Mouse (Mus musculus) lung, adult 2 months (tissue): Measurements from ENCODE around the gene Ubxn10. TPM values are rescaled to one million over a fixed set of nuclear protein-coding genes. Genes with fewer than 3 reads are reported as not detected.

ENCODE experiments used
- DNase-seq: peaks from one replicate; pipeline ENCODE4 v3.0.0; 2022
- H3K4me1 ChIP-seq: fragments of 200-500 bp; 2 replicates; pipeline ENCODE4 v1.6.1; 2011; ENCODE audit warnings: low read length; ENCODE audit not compliant: control insufficient read depth, insufficient read depth
- H3K4me3 ChIP-seq: fragments of 200-500 bp; replicated peaks from 2 replicates; pipeline ENCODE3; 2011; ENCODE audit warnings: low read depth, mild to moderate bottlenecking, control low read depth, low read length; ENCODE audit errors: extremely low read depth
- CTCF ChIP-seq: fragments of 200-500 bp; IDR thresholded peaks from 2 replicates; pipeline ENCODE4 v1.5.1; 2011; ENCODE audit warnings: mild to moderate bottlenecking, low read length, control low read depth; ENCODE audit not compliant: insufficient read depth
- POLR2A ChIP-seq: fragments of 200-500 bp; IDR thresholded peaks from 2 replicates; pipeline ENCODE4 v1.6.1; 2011; ENCODE audit warnings: low read depth, mild to moderate bottlenecking, control low read depth, low read length, borderline replicate concordance; ENCODE audit errors: extremely low read depth
- WGBS: fragments of 180-500 bp; shearing (Covaris S2); methylation state at CpG from one replicate; pipeline ENCODE4 v1.1.7; 2018; 5-methylcytosine and 5-hydroxymethylcytosine counted together
- polyA plus RNA-seq: library from polyadenylated mRNA; depleted of rRNA; stranded (reverse); fragments of >200 nt; gene quantifications from 2 replicates; pipeline ENCODE4 v1.2.3, GENCODE M21; 2012

Ubxn10 gene
- polyA plus RNA-seq, 1 experiment, result 28.6 TPM

DNA sequence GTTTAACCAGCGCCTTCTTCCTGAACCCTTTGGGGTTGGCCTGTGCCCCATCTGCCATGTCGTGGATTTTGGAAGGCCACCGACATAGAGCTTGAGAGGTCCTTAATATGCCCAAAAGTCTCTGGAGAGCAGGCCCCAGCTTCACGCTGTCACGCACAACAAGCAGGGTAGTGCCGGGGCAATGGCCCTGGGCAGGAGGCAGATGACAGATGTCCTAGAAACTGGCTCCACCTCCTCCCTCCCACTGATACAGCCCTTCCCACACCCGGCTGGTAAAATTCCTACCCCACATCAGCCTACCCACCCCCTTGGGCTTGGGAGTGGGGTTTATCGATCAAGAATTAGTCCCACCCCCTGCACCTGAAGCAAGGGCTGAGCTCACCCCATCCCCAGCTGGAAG, 20.4 kb upstream of the Ubxn10 start, which contains the start of gene Pla2g2f:
Gene Pla2g2f (minus strand): TSS at position 211 of the 400 bp plus-strand sequence.
- WGBS, result 84% methylated on average over 8 of the region's 8 CpGs
- Histone ChIP-seq H3K4me3 (no peak within 1 kb of the TSS), H3K4me1 (no peaks in the 10 kb centered on the region)
- TF ChIP-seq CTCF, result no peak
- TF ChIP-seq POLR2A, result no peak
- no peak for DNase-seq

DNA sequence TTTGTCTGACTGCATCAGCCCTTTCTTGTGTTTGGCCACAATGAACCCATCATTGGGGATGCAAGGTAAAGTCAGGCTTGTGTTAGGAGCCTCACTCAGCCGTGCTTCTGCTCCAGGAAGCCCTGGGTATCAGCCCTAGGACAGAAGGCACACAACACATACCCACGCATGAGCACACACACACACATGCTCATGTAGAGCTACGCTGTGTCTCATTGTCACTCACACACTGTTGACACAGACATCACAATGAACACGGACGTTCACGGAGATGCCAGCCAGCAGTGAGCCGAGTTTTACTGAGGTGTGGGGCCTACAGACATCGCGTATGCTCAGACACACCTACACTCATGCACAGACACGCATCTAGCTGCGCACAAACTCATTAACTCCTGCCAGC, 19.0 kb upstream of the Ubxn10 start:
- no peaks in the 10 kb centered on the region for H3K4me1 ChIP-seq
- TF ChIP-seq CTCF, result no peak
- no peak for TF ChIP-seq POLR2A
- no peak for DNase-seq
- WGBS, result 82% methylated on average over 11 of the region's 11 CpGs
- H3K4me3 ChIP-seq, result no peak overlapping the region

DNA sequence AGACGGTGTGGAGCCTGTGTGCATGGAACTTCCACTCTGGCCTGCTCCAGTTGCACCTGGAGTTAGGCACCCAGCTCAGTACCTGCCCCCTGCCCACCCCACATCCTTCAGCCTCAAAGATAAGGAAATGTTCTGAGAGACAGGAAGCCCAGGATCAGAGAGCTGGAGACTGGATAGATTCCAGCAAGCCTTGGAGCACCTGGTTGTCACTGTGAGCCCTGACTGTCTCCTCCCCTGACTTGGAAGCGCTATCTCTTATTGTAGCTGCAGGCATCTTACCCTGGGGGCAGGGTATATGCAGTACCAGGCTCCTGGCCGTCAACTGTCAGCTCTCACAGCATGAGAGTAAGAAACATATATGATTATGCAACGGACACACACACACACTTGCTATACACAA, 18.5 kb upstream of the Ubxn10 start:
- no peak for DNase-seq
- 63% methylated on average over 4 of the region's 4 CpGs for WGBS
- Histone ChIP-seq H3K4me1 (no peaks in the 10 kb centered on the region), H3K4me3 (no peak overlapping the region)
- TF ChIP-seq POLR2A, result no peak
- no peak for TF ChIP-seq CTCF

GRCm38 (mm10) chr4:138754432-138754831, 17.5 kb upstream of the Ubxn10 start:
- 64% methylated on average over 9 of the region's 9 CpGs for WGBS

GRCm38 (mm10) chr4:138753608-138754007, 16.6 kb upstream of the Ubxn10 start:
- TF ChIP-seq CTCF (no peak), POLR2A (no peak)
- H3K4me1 ChIP-seq, result no peaks in the 10 kb centered on the region
- WGBS, result 89% methylated on average over 3 of the region's 3 CpGs
- H3K4me3 ChIP-seq, result no peak overlapping the region
- DNase-seq, result no peak

More at GRCm38 (mm10) chr4:138754432-138754831, 17.5 kb upstream of the Ubxn10 start:
- TF ChIP-seq POLR2A (no peak), CTCF (no peak)
- no peak for DNase-seq
- Histone ChIP-seq H3K4me3 (no peak overlapping the region), H3K4me1 (no peaks in the 10 kb centered on the region)

- Histone ChIP-seq H3K4me3 (no peak overlapping the region), H3K4me1 (no peaks in the 10 kb centered on the region)
- 95% methylated on average over 6 of the region's 6 CpGs for WGBS
- TF ChIP-seq POLR2A (no peak), CTCF (no peak)
- no peak for DNase-seq
Observed at GRCm38 (mm10) chr4:138752603-138753002, 15.6 kb upstream of the Ubxn10 start.

DNA sequence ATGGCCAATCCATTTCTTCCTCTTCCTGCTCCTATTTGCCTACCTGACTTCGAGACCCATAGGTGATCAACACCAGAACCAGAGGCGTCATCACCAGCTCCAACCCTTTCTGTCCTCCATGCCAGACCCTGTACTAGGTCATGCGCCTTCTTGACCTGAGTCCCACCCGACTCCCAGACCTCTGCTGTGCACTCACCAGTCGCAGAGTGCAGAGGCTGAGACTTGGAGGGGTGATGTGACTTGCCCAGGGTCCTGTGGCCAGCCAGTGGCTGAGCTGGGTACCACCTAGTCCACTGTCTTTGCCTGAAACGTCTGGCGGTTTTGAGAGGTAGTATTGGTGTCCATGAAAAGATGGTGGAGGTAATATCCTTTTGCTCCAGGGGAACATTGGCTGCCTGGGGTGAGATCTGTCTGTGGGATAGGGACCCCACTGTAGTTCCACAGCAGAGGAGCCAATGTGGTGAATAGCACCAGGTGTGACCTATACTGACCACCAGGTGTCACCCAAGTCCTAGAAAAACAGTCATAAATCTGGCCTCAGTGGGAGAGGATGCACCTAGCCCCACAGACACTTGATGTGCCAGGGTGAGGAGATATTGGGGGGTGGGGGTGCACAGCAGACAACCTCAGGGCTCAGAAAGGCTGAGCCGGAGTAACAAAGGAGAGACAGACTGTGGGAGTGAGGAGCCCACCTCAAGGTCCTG, 11.6 kb upstream of the Ubxn10 start:
- no peak overlapping the region for H3K4me3 ChIP-seq
- peak; percentile 36 for DNase-seq
- WGBS, result 46% methylated on average over 8 of the region's 8 CpGs
- peak; percentile 32; the same call in 1 of the 2 replicates for TF ChIP-seq CTCF
- TF ChIP-seq POLR2A, result no peak
- H3K4me1 ChIP-seq, result 0 out of 2 replicates have a peak, but pooled peaks cover 2% of the 10 kb centered on the region

DNA sequence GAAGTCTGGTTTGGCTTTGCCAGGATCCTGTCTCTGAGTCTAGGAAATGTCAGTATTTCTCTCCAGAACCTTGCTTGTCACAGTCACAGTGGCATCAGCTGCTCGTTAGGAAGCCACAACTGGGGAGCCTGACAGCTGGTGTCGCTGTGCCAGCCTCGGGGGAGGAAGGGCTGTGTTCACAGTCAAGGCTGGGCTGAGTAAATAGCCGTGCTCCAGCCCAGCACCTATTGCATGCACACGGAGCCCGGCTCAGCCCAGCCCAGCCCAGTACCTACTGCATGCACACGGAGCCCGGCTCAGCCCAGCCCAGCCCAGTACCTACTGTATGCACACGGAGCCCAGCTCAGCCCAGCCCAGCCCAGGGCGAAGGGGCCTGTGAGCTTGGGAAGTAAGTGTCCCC, 10.9 kb upstream of the Ubxn10 start:
- WGBS, result 23% methylated on average over 10 of the region's 10 CpGs
- Histone ChIP-seq H3K4me1 (0 out of 2 replicates have a peak, but pooled peaks cover 2% of the 10 kb centered on the region), H3K4me3 (no peak overlapping the region)
- DNase-seq, result no peak
- TF ChIP-seq POLR2A (no peak), CTCF (no peak)

DNA sequence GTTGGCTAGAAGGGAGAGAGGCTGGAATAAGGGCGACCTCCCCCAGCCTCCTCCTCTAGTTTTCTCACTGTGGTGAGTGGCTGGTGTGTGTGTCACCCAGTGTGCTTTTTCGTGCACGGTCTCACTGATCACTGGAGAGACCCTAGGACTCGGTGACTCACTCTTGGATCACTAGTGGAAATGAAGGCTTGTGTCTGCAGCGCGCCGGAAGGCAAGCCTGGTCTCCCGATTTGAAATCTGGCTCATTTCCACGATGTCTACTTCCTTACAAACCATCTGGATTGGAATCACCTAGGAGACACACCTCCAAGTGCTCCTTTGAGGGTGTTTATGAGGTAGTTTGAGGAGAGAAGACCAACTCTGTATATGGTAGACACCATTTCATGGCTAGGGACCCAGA, 9.9 kb upstream of the Ubxn10 start:
- Histone ChIP-seq H3K4me3 (no peak overlapping the region), H3K4me1 (0 out of 2 replicates have a peak, but pooled peaks cover 2% of the 10 kb centered on the region)
- no peak for DNase-seq
- TF ChIP-seq POLR2A (no peak), CTCF (no peak)
- 75% methylated on average over 9 of the region's 9 CpGs for WGBS

DNA sequence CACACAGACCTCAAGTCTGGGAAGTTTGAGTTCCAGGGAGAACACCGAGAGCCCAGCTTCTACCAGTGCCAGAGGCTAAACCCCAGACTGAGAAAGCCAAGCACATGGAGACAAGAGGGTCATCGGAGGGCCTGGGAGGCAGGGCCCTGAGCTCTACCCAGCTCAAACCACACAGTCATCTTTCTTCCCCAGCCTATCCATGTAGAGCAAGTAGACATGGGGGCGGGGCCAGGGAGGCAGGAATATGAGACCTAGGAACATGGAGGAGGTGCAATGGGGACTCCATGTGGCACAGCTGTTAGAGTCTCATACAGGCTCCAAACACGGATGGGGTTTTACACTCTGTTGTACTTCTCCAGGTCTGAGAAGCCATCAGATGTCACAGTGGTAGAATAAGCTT, 8.9 kb upstream of the Ubxn10 start:
- TF ChIP-seq CTCF, result no peak
- no peak for TF ChIP-seq POLR2A
- H3K4me3 ChIP-seq, result no peak overlapping the region
- DNase-seq, result no peak
- 0 out of 2 replicates have a peak, but pooled peaks cover 2% of the 10 kb centered on the region for H3K4me1 ChIP-seq
- WGBS, result 63% methylated on average over 4 of the region's 4 CpGs
